Mouse (Mus musculus): ENCODE results near the gene Atp6v0c.

DNA sequence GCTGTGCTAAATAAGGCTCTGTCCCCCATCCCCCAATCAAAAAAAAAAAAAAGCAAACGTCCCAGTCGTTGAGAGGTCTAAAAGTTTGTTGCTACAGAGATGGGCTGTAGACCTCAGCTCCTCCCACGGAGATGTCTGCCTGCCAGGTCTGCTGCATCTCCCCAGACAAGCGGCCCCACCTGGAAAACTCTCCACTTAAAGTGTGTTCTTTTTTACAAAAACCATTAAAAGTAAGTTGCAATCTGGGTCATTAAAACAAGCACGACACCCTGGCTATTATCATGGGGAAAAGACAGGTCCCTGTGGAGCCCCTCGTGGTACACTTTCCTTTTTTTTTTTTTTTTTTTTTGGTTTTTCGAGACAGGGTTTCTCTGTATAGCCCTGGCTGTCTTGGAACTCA, 18.1 kb downstream of the Atp6v0c start:
- TF ChIP-seq CTCF (IDR thresholded peaks at IDR 0.05; ENCODE audit: borderline replicate concordance, insufficient read depth, low read depth, low read length) (no peak), POLR2A (IDR thresholded peaks at IDR 0.05; ENCODE audit: borderline replicate concordance, insufficient read depth, low read length) (no peak)

All from cerebellum, adult 2 months (tissue).